Mouse (Mus musculus) central nervous system, embryonic 14 days (tissue): Measurements from ENCODE around the gene Wnt3. TPM values are rescaled to one million over a fixed set of nuclear protein-coding genes. Genes with fewer than 3 reads are reported as not detected.

Experiments
- polyA plus RNA-seq: library from polyadenylated mRNA; depleted of rRNA; stranded (reverse); fragments of >200 nt; gene quantifications from 2 replicates; pipeline ENCODE4 v1.2.3, GENCODE M21; 2012; rRNA removed

The Wnt3 gene
- 6.7 and 7.5 TPM in 2 replicates for polyA plus RNA-seq

DNA sequence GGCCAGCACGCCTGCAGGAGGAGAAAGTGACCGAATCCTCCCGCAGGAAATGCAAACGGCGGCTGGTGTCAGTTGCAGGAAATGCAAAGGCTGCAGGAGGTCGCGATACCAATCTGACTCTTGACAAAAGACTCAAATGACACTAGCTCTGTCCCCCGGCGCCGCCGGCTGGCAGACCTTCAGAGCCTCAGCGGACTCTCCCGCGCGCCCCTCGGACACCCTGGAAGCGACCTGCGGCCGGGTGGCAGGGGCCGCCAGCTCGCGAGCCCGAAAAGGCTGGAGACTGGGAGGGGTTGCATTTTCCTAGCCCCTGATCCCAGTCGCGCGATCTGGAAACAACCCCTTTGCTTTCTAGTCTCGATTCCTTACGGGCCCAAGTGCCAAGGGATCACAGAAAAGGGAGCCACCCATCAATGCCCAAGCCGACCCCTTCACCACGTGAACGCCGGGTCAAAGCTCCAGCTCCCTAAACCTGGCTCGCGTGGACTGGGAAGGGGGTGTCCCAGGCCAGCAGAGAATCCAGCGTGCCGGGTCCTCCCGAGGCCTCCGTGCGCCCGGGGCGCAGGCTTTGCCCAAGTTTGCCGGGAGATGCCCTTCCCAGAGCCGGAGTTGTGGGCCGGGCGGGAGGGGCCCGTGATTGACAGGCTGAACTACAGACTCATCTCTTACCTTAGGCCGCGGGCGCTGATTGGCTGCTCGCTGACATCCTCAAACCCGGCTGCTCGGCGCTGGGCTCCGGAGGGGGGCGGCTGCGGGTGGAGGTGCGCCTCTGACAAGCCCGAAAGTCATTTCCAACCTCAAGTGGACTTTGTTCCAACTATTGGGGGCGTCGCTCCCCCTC is at the start of gene Wnt3:
Wnt3 (plus strand) TSS at position 764 of the 841 bp plus-strand sequence.

DNA sequence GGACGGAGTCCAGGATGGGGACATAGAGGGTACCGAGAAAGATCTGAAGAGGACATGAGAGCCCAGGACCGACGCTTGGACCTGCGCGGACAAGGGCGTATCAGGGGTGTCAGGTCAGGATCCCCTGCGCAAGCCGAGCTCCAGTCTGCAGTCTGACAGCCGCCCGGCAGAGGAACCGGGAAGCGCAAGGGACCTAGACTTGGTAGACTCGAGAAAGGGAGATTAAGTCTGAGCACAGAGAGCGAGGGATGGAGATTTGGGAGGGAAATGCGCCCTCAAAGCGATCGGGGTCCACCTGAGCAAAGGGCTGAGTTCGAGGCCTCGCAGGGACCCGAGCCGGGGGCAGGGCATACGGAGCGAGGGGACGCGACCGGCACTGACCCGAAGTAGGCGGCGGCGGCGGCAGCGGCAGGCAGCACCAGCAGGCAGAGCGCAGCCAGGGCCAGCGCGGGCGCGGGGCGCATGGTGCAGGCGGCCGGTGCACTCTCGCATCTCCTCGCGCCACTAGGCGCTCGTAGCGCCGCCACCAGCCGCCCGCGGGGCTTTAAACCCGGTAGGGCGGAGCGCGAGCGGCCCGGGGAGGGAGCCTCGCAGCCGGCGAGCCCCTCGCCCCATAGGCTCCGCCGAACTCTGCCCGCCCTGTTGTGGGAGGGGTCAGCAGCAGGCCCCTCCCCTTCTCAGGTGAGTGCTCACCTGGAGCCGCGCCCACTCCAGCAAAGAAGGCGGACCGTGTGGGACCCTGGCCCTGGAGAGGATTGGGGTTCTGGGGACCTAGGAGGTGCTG is 24.5 kb upstream of the Wnt3 start, which contains the start of gene Wnt9b:
Wnt9b (minus strand) TSS at position 516 of the 784 bp plus-strand sequence.

Other genes starting within 250 kb of the Wnt3 start
- not detected in 2 replicates for gene Gm884, start 153.0 kb upstream of the Wnt3 start, polyA plus RNA-seq
- gene Lyzl6, start 135.3 kb upstream of the Wnt3 start, polyA plus RNA-seq = not detected in 2 replicates
- 1.2 and 1.9 TPM in 2 replicates for gene Rprml, start 124.6 kb upstream of the Wnt3 start, polyA plus RNA-seq
- 97.2 and 99.3 TPM in 2 replicates for gene Gosr2, start 76.3 kb upstream of the Wnt3 start, polyA plus RNA-seq
- 0.21 and 0.40 TPM in 2 replicates for gene Wnt9b, start 24.3 kb upstream of the Wnt3 start, polyA plus RNA-seq
- 77.8 and 88.1 TPM in 2 replicates for gene Nsf, start 179.9 kb downstream of the Wnt3 start, polyA plus RNA-seq
- gene Arf2, start 192.6 kb downstream of the Wnt3 start, polyA plus RNA-seq = 113 and 118 TPM in 2 replicates